Mouse (Mus musculus) kidney, embryonic 15.5 days (tissue): ENCODE results near the gene Gm10277. TPM values are rescaled to one million over a fixed set of nuclear protein-coding genes. Genes with fewer than 3 reads are reported as not detected.

Source experiments
- ATAC-seq: fragments of 200-750 bp; cut with Nextera tagmentation; replicated peaks from 2 replicates; pipeline ENCODE4 v1.8.0; 2017; ENCODE audit warnings: moderate TSS enrichment; ENCODE audit not compliant: low FRiP score
- H3K27ac ChIP-seq: fragments of 300-500 bp; sonication (generic); 2 replicates; pipeline ENCODE4 v1.5.1; 2015; ENCODE audit warnings: mild to moderate bottlenecking, inconsistent platforms
- H3K27me3 ChIP-seq: fragments of 300-500 bp; sonication (generic); 2 replicates; pipeline ENCODE4 v1.6.1; 2015; ENCODE audit warnings: inconsistent platforms
- H3K36me3 ChIP-seq: fragments of 300-500 bp; sonication (generic); 2 replicates; pipeline ENCODE4 v1.6.1; 2015; ENCODE audit warnings: inconsistent platforms
- H3K4me1 ChIP-seq: fragments of 300-500 bp; sonication (generic); 2 replicates; pipeline ENCODE4 v1.6.1; 2015; ENCODE audit warnings: inconsistent platforms
- H3K4me2 ChIP-seq: fragments of 300-500 bp; sonication (generic); 2 replicates; pipeline ENCODE4 v1.6.1; 2015; ENCODE audit warnings: moderate library complexity, mild to moderate bottlenecking, inconsistent platforms
- H3K4me3 ChIP-seq: fragments of 300-500 bp; sonication (generic); replicated peaks from 2 replicates; pipeline ENCODE4 v1.5.1; 2015; ENCODE audit warnings: mild to moderate bottlenecking, inconsistent platforms
- H3K9ac ChIP-seq: fragments of 300-500 bp; sonication (generic); 2 replicates; pipeline ENCODE4 v1.6.1; 2015; ENCODE audit warnings: mild to moderate bottlenecking, inconsistent platforms
- H3K9me3 ChIP-seq: fragments of 300-500 bp; sonication (generic); replicated peaks from 2 replicates; pipeline ENCODE4 v1.6.1; 2016; ENCODE audit warnings: inconsistent platforms
- WGBS: fragments of 180-500 bp; shearing (Covaris S2); methylation state at CpG from one replicate; pipeline ENCODE4 v1.1.7; 2015; ENCODE audit warnings: mixed read lengths; 5-methylcytosine and 5-hydroxymethylcytosine counted together
- polyA plus RNA-seq: library from polyadenylated mRNA; unstranded; fragments of >200 nt; fragmentation: Nextera tagmentation; extraction: Ambion mirVana; gene quantifications from 2 replicates; pipeline ENCODE4 v1.2.1, GENCODE M21; 2015

Gene Gm10277
- 1.5 and 2.3 TPM in 2 replicates for polyA plus RNA-seq

GRCm38 (mm10) chr11:77787707-77788106, at the start of gene Gm10277:
Gene Gm10277 (minus strand): TSS chr11:77787747.
- Histone ChIP-seq H3K4me2 (no peak within 1 kb of the TSS), H3K27ac (peak within 1 kb of the TSS; percentile 94), H3K27me3 (no peaks in the 10 kb centered on the region), H3K9me3 (no peaks in the 10 kb centered on the region), H3K4me3 (no peak within 1 kb of the TSS), H3K4me1 (peaks cover 71% of the 10 kb centered on the region), H3K9ac (no peak within 1 kb of the TSS), H3K36me3 (no peaks in the 10 kb centered on the region)
- WGBS: 81% methylated on average over 5 of the region's 5 CpGs
- no peak for ATAC-seq

GRCm38 (mm10) chr11:77836751-77837150, 49.2 kb upstream of the Gm10277 start:
- Histone ChIP-seq H3K9ac (no peak overlapping the region), H3K4me2 (no peak overlapping the region), H3K9me3 (no peaks in the 10 kb centered on the region), H3K27ac (0 out of 2 replicates have a peak overlapping the region, but pooled peaks have one; percentile 45), H3K4me1 (peaks cover 24% of the 10 kb centered on the region), H3K4me3 (no peak overlapping the region), H3K36me3 (peaks cover 71% of the 10 kb centered on the region), H3K27me3 (peaks cover 8% of the 10 kb centered on the region; the same call in 1 of the 2 replicates)
- WGBS: 58% methylated on average over 4 of the region's 4 CpGs
- ATAC-seq: no peak

- H3K4me3 ChIP-seq: no peak overlapping the region
- no peak overlapping the region for H3K4me2 ChIP-seq
- H3K27me3 ChIP-seq: peaks cover 8% of the 10 kb centered on the region; the same call in 1 of the 2 replicates
- WGBS: 76% methylated on average over 5 of the region's 5 CpGs
- H3K9ac ChIP-seq: no peak overlapping the region
- 0 out of 2 replicates have a peak overlapping the region, but pooled peaks have one; percentile 45 for H3K27ac ChIP-seq
- ATAC-seq: no peak
- H3K36me3 ChIP-seq: peaks cover 70% of the 10 kb centered on the region
- H3K4me1 ChIP-seq: peaks cover 19% of the 10 kb centered on the region
- no peaks in the 10 kb centered on the region for H3K9me3 ChIP-seq
Observed at GRCm38 (mm10) chr11:77836290-77836689, 48.7 kb upstream of the Gm10277 start.

GRCm38 (mm10) chr11:77835109-77835508, 47.6 kb upstream of the Gm10277 start:
- Histone ChIP-seq H3K4me2 (no peak overlapping the region), H3K9me3 (no peaks in the 10 kb centered on the region), H3K36me3 (peaks cover 73% of the 10 kb centered on the region), H3K4me3 (no peak overlapping the region), H3K4me1 (peaks cover 8% of the 10 kb centered on the region), H3K9ac (no peak overlapping the region), H3K27me3 (peaks cover 8% of the 10 kb centered on the region; the same call in 1 of the 2 replicates), H3K27ac (no peak overlapping the region)
- no peak for ATAC-seq
- WGBS: 77% methylated on average over 3 of the region's 3 CpGs

GRCm38 (mm10) chr11:77832541-77832940, 45.0 kb upstream of the Gm10277 start:
- WGBS: 88% methylated on average over 4 of the region's 4 CpGs
- Histone ChIP-seq H3K27ac (no peak overlapping the region), H3K27me3 (0 out of 2 replicates have a peak, but pooled peaks cover 4% of the 10 kb centered on the region), H3K4me2 (no peak overlapping the region), H3K4me1 (peaks cover 2% of the 10 kb centered on the region; the same call in 1 of the 2 replicates), H3K9me3 (no peaks in the 10 kb centered on the region), H3K36me3 (peaks cover 70% of the 10 kb centered on the region), H3K9ac (no peak overlapping the region), H3K4me3 (no peak overlapping the region)
- ATAC-seq: no peak

- Histone ChIP-seq H3K4me1 (peaks cover 2% of the 10 kb centered on the region; the same call in 1 of the 2 replicates), H3K36me3 (peaks cover 57% of the 10 kb centered on the region), H3K27me3 (0 out of 2 replicates have a peak, but pooled peaks cover 4% of the 10 kb centered on the region), H3K4me2 (no peak overlapping the region), H3K9ac (no peak overlapping the region), H3K4me3 (no peak overlapping the region), H3K27ac (no peak overlapping the region), H3K9me3 (no peaks in the 10 kb centered on the region)
- 67% methylated on average over 7 of the region's 7 CpGs for WGBS
- no peak for ATAC-seq
Observed at GRCm38 (mm10) chr11:77830875-77831274, 43.3 kb upstream of the Gm10277 start.

GRCm38 (mm10) chr11:77829043-77829841, 41.7 kb upstream of the Gm10277 start:
- no peak for ATAC-seq
- no peak overlapping the region for H3K27ac ChIP-seq
- H3K9me3 ChIP-seq: no peaks in the 10 kb centered on the region
- 80% methylated on average over 23 of the region's 23 CpGs for WGBS
- no peak overlapping the region for H3K4me2 ChIP-seq
- H3K4me1 ChIP-seq: peaks cover 2% of the 10 kb centered on the region; the same call in 1 of the 2 replicates
- H3K36me3 ChIP-seq: peaks cover 56% of the 10 kb centered on the region
- H3K9ac ChIP-seq: no peak overlapping the region
- no peak overlapping the region for H3K4me3 ChIP-seq
- H3K27me3 ChIP-seq: 0 out of 2 replicates have a peak, but pooled peaks cover 8% of the 10 kb centered on the region

GRCm38 (mm10) chr11:77828163-77828562, 40.6 kb upstream of the Gm10277 start:
- Histone ChIP-seq H3K4me2 (no peak overlapping the region), H3K9ac (no peak overlapping the region), H3K27me3 (0 out of 2 replicates have a peak, but pooled peaks cover 8% of the 10 kb centered on the region), H3K4me1 (peaks cover 2% of the 10 kb centered on the region; the same call in 1 of the 2 replicates), H3K9me3 (no peaks in the 10 kb centered on the region), H3K27ac (no peak overlapping the region), H3K4me3 (no peak overlapping the region), H3K36me3 (peaks cover 61% of the 10 kb centered on the region)
- no peak for ATAC-seq
- WGBS: 90% methylated on average over 5 of the region's 5 CpGs

GRCm38 (mm10) chr11:77827241-77827995, 39.9 kb upstream of the Gm10277 start:
- peaks cover 6% of the 10 kb centered on the region for H3K4me1 ChIP-seq
- no peak overlapping the region for H3K27ac ChIP-seq
- H3K27me3 ChIP-seq: 0 out of 2 replicates have a peak, but pooled peaks cover 8% of the 10 kb centered on the region
- no peak overlapping the region for H3K9ac ChIP-seq
- 0 out of 2 replicates have a peak, but pooled peaks have one; percentile 22 for ATAC-seq
- no peak overlapping the region for H3K4me2 ChIP-seq
- peaks cover 55% of the 10 kb centered on the region for H3K36me3 ChIP-seq
- 54% methylated on average over 18 of the region's 18 CpGs for WGBS
- H3K9me3 ChIP-seq: no peaks in the 10 kb centered on the region
- no peak overlapping the region for H3K4me3 ChIP-seq

- Histone ChIP-seq H3K36me3 (peaks cover 53% of the 10 kb centered on the region), H3K27ac (no peak overlapping the region), H3K4me3 (no peak overlapping the region), H3K9ac (no peak overlapping the region), H3K9me3 (no peaks in the 10 kb centered on the region), H3K4me1 (peaks cover 6% of the 10 kb centered on the region), H3K4me2 (no peak overlapping the region), H3K27me3 (0 out of 2 replicates have a peak, but pooled peaks cover 8% of the 10 kb centered on the region)
- no peak for ATAC-seq
- WGBS: 48% methylated on average over 3 of the region's 3 CpGs
Observed at GRCm38 (mm10) chr11:77826311-77826710, 38.8 kb upstream of the Gm10277 start.

GRCm38 (mm10) chr11:77825853-77826252, 38.3 kb upstream of the Gm10277 start:
- 5% methylated on average over 5 of the region's 5 CpGs for WGBS

More at GRCm38 (mm10) chr11:77825853-77826252, 38.3 kb upstream of the Gm10277 start:
- H3K4me2 ChIP-seq: no peak overlapping the region
- no peak overlapping the region for H3K4me3 ChIP-seq
- no peak for ATAC-seq
- peaks cover 6% of the 10 kb centered on the region for H3K4me1 ChIP-seq
- H3K9ac ChIP-seq: no peak overlapping the region
- H3K27me3 ChIP-seq: 0 out of 2 replicates have a peak, but pooled peaks cover 8% of the 10 kb centered on the region
- H3K9me3 ChIP-seq: no peaks in the 10 kb centered on the region
- H3K27ac ChIP-seq: no peak overlapping the region
- peaks cover 56% of the 10 kb centered on the region for H3K36me3 ChIP-seq
